ENCODE assay signal across 16 mouse cellular contexts in genomic region chr10:12727881-12728280, GRCm38 (mm10).
"Had no signal": no experiment of that assay in that cellular context is flagged by ENCODE, and none has a peak within 500 bp of the region (broad histone marks: within the 10 kb centered on the region; RNA-seq: fewer than 3 reads in every experiment).

No protein-coding gene starts in this region.

- DNase-seq: liver; liver, embryonic 13.5 days; liver, postnatal 0 days; lung, adult 18-20 months; lung, adult 2 months; lung, embryonic 14.5 days; lung, postnatal 10 days; lung, postnatal 14 days; lung, postnatal 36 days; lung, postnatal 4 days; midbrain, embryonic 14.5 days had no signal

- ATAC-seq: liver, embryonic 12.5 days; liver, postnatal 0 days; lung, postnatal 0 days; midbrain, embryonic 13.5 days; midbrain, embryonic 15.5 days; midbrain, embryonic 16.5 days had no signal
